ENCODE assay signal across 8 mouse cellular contexts in genomic region chr10:18055696-18056390, GRCm38 (mm10). TPM values are rescaled to one million over a fixed set of nuclear protein-coding genes. Genes with fewer than 3 reads are reported as not detected.
A peak's percentile ranks its signal among the peaks of the same experiment; 100 is the strongest.
DNase-seq lines count a peak whose midpoint lies in the region; ATAC-seq and TF ChIP-seq lines count a peak whose summit lies in the region.

TSS of gene Reps1 (plus strand) at chr10:18055861.

- H3K4me1 ChIP-seq in embryonic facial prominence, embryonic 15.5 days, result peaks cover 14% of the 10 kb centered on the region
- H3K4me1 ChIP-seq in heart, embryonic 13.5 days, result peaks cover 48% of the 10 kb centered on the region
- no peaks in the 10 kb centered on the region for H3K4me1 ChIP-seq in stomach, postnatal 0 days (replicated peaks; ENCODE audit: control insufficient read depth, insufficient read depth)

- peak within 1 kb of the TSS; percentile 92 for H3K4me3 ChIP-seq in embryonic facial prominence, embryonic 15.5 days (replicated peaks)
- H3K4me3 ChIP-seq in heart, embryonic 13.5 days, result peak within 1 kb of the TSS; percentile 98
- peak within 1 kb of the TSS; percentile 97 for H3K4me3 ChIP-seq in stomach, postnatal 0 days (ENCODE audit: low read depth, low read length)

- no peak for TF ChIP-seq EP300 in stomach, postnatal 0 days (optimal IDR thresholded peaks at IDR 0.05)

- peak within 1 kb of the TSS; percentile 72 for H3K4me2 ChIP-seq in embryonic facial prominence, embryonic 15.5 days (replicated peaks)
- H3K4me2 ChIP-seq in heart, embryonic 13.5 days, result peak within 1 kb of the TSS; percentile 85
- peak within 1 kb of the TSS; percentile 66 for H3K4me2 ChIP-seq in stomach, postnatal 0 days (replicated peaks; ENCODE audit: low read depth)

- no peaks in the 10 kb centered on the region for H3K36me3 ChIP-seq in embryonic facial prominence, embryonic 15.5 days
- H3K36me3 ChIP-seq in heart, embryonic 13.5 days, result no peaks in the 10 kb centered on the region
- no peaks in the 10 kb centered on the region for H3K36me3 ChIP-seq in stomach, postnatal 0 days (ENCODE audit: control insufficient read depth, insufficient read depth, low read length)

- no peaks in the 10 kb centered on the region for H3K9me3 ChIP-seq in embryonic facial prominence, embryonic 15.5 days (replicated peaks)
- no peaks in the 10 kb centered on the region for H3K9me3 ChIP-seq in heart, embryonic 13.5 days
- H3K9me3 ChIP-seq in stomach, postnatal 0 days (ENCODE audit: control insufficient read depth, low read length), result no peaks in the 10 kb centered on the region

- peak within 1 kb of the TSS; percentile 93 for H3K9ac ChIP-seq in embryonic facial prominence, embryonic 15.5 days
- H3K9ac ChIP-seq in heart, embryonic 13.5 days, result peak within 1 kb of the TSS; percentile 99
- peak within 1 kb of the TSS; percentile 97 for H3K9ac ChIP-seq in stomach, postnatal 0 days (ENCODE audit: low read length)

- ATAC-seq in embryonic facial prominence, embryonic 15.5 days (ENCODE audit: insufficient number of reproducible peaks, low FRiP score, low TSS enrichment, low read depth), result peak; percentile 68
- ATAC-seq in heart, embryonic 13.5 days (ENCODE audit: extremely low read depth, insufficient number of reproducible peaks, low FRiP score, low TSS enrichment), result peak; percentile 48
- ATAC-seq in stomach, postnatal 0 days (ENCODE audit: low FRiP score, low TSS enrichment), result peak; percentile 78

- peak within 1 kb of the TSS; percentile 93 for H3K27ac ChIP-seq in embryonic facial prominence, embryonic 15.5 days (replicated peaks)
- H3K27ac ChIP-seq in heart, embryonic 13.5 days (replicated peaks), result peak within 1 kb of the TSS; percentile 92
- H3K27ac ChIP-seq in stomach, postnatal 0 days (replicated peaks), result peak within 1 kb of the TSS; percentile 95

- DNase-seq in layer of hippocampus, adult 18-20 months (ENCODE audit: low spot score in 2 of 2), result peak in 1 of 2 experiments; percentile 35
- no peak for DNase-seq in layer of hippocampus, adult 9-10 months (ENCODE audit: low spot score)
- DNase-seq in adrenal gland, postnatal 10 days, result peak; percentile 52
- peak in 1 of 2 experiments; percentile 26 for DNase-seq in layer of hippocampus, postnatal 36 days
- peak; percentile 38 for DNase-seq in mesoderm, embryonic 11.5 days (ENCODE audit: low read depth, low spot score)
- peak; percentile 53 for DNase-seq in stomach, postnatal 0 days (ENCODE audit: low spot score)

- H3K27me3 ChIP-seq in embryonic facial prominence, embryonic 15.5 days, result no peaks in the 10 kb centered on the region
- H3K27me3 ChIP-seq in heart, embryonic 13.5 days (replicated peaks), result no peaks in the 10 kb centered on the region
- no peaks in the 10 kb centered on the region for H3K27me3 ChIP-seq in stomach, postnatal 0 days (ENCODE audit: control insufficient read depth, insufficient read depth, low read length)

- under 1% methylated on average over 67 of the region's 90 CpGs for WGBS in embryonic facial prominence, embryonic 15.5 days
- under 1% methylated on average over 80 of the region's 90 CpGs for whole genome bisulfite sequencing in heart, embryonic 13.5 days
- 1% methylated on average over 51 of the region's 90 CpGs for WGBS in stomach, postnatal 0 days

- TF ChIP-seq CTCF in stomach, postnatal 0 days (IDR thresholded peaks at IDR 0.05; ENCODE audit: low read depth), result no peak

RNA-seq across cellular contexts. Expression of gene Reps1, which starts in this region (rescaled TPM):
- 10 to 100 TPM; 82.2 to 82.6 TPM for total RNA-seq in layer of hippocampus, adult 18-20 months (2021)
- total RNA-seq in adrenal gland, postnatal 10 days (2021), result 10 to 100 TPM; 32.3 to 39.3 TPM
- 15.1 and 19.4 TPM in 2 replicates for polyA plus RNA-seq in embryonic facial prominence, embryonic 15.5 days (2015; fragmentation: Nextera tagmentation; extraction: Ambion mirVana)
- 7.8 and 8.5 TPM in 2 replicates for polyA plus RNA-seq in heart, embryonic 13.5 days (2015; fragmentation: Nextera tagmentation; extraction: Ambion mirVana)
- 10 to 100 TPM; 78.4 to 82.1 TPM for total RNA-seq in layer of hippocampus, postnatal 36 days (2021)
- 10.6 and 12.9 TPM in 2 replicates for polyA plus RNA-seq in stomach, postnatal 0 days (2015; fragmentation: Nextera tagmentation; extraction: Ambion mirVana)
